Mouse (Mus musculus): ENCODE results near the gene Hsp90ab1.

DNA sequence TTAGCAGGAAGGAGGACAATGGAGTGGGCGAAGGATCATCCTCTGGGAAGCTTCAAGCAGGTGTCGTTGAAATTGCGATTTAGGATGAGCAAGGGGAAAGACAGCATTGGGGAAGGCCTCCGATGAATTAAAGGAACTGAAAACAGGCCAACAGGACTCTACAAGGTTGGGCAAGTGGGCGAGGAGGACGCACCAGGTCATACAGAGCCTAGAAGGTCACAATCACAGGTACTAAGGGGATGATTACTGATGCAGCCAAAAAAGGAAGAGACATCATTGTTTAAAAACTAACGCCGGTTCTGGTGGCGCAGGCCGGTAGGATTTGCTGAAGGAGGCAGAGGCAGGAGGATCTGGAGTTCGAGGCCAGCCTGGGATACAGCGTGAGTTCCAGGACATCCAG is 9.9 kb downstream of the Hsp90ab1 start:
- TF ChIP-seq CTCF (IDR thresholded peaks at IDR 0.05; ENCODE audit: borderline replicate concordance, insufficient read depth, low read length) (no peak), POLR2A (IDR thresholded peaks at IDR 0.05; ENCODE audit: low read depth, low read length) (no peak)
